Mouse (Mus musculus) brain, embryonic 14.5 days (tissue): ENCODE measurements around the gene 4930524B15Rik.
"Not testable (repeated sequence)": the region's sequence is repeated elsewhere in the genome, so short reads cannot be mapped to it uniquely, and the experiment has no call there.

Source experiments
- CTCF ChIP-seq: fragments of 200-500 bp; IDR thresholded peaks from 2 replicates; pipeline ENCODE4 v1.5.1; 2012; ENCODE audit warnings: inconsistent platforms, mild to moderate bottlenecking, moderate library complexity, borderline replicate concordance; ENCODE audit not compliant: insufficient read depth, insufficient read length; ENCODE audit errors: extremely low read depth
- POLR2A ChIP-seq: fragments of 200-500 bp; IDR thresholded peaks from 2 replicates; pipeline ENCODE4 v1.6.1; 2012; ENCODE audit warnings: mild to moderate bottlenecking, inconsistent platforms, borderline replicate concordance; ENCODE audit not compliant: poor library complexity, insufficient read depth, insufficient read length, severe bottlenecking; ENCODE audit errors: extremely low read depth

GRCm38 (mm10) chr11:31980089-31980488 is 14.7 kb downstream of the 4930524B15Rik start:
- not testable (repeated sequence) for TF ChIP-seq CTCF, POLR2A
